Mouse (Mus musculus) neural tube, embryonic 14.5 days (tissue): ENCODE results near the gene Rbm33. TPM values are rescaled to one million over a fixed set of nuclear protein-coding genes. Genes with fewer than 3 reads are reported as not detected.

Experiments
- ATAC-seq: fragments of 200-750 bp; cut with Nextera tagmentation; 2 replicates; pipeline ENCODE4 v1.8.0; 2017; ENCODE audit warnings: low read depth, mild to moderate bottlenecking, moderate TSS enrichment, moderate library complexity
- H3K27ac ChIP-seq: fragments of 300-500 bp; sonication (generic); 2 replicates; pipeline ENCODE4 v1.5.1; 2014; ENCODE audit warnings: low read depth, mild to moderate bottlenecking, control low read depth, low read length, moderate library complexity, mixed read lengths
- H3K27me3 ChIP-seq: fragments of 300-500 bp; sonication (generic); 2 replicates; pipeline ENCODE4 v1.6.1; 2014; ENCODE audit warnings: low read length; ENCODE audit not compliant: control insufficient read depth, insufficient read depth
- H3K36me3 ChIP-seq: fragments of 300-500 bp; sonication (generic); 2 replicates; pipeline ENCODE4 v1.6.1; 2014; ENCODE audit warnings: low read length, mixed read lengths; ENCODE audit not compliant: control insufficient read depth, insufficient read depth
- H3K4me1 ChIP-seq: fragments of 300-500 bp; sonication (generic); 2 replicates; pipeline ENCODE4 v1.6.1; 2014; ENCODE audit warnings: low read length; ENCODE audit not compliant: control insufficient read depth, insufficient read depth
- H3K4me2 ChIP-seq: fragments of 300-500 bp; sonication (generic); 2 replicates; pipeline ENCODE4 v1.6.1; 2014; ENCODE audit warnings: mild to moderate bottlenecking, low read depth, low read length, control low read depth
- H3K4me3 ChIP-seq: fragments of 300-500 bp; sonication (generic); 2 replicates; pipeline ENCODE4 v1.5.1; 2014; ENCODE audit warnings: low read depth, low read length, control low read depth, mixed read lengths
- H3K9ac ChIP-seq: fragments of 300-500 bp; sonication (generic); replicated peaks from 2 replicates; pipeline ENCODE4 v1.6.1; 2014; ENCODE audit warnings: low read depth, mild to moderate bottlenecking, control low read depth, low read length, mixed read lengths
- H3K9me3 ChIP-seq: fragments of 300-500 bp; sonication (generic); 2 replicates; pipeline ENCODE4 v1.6.1; 2016; ENCODE audit warnings: low read length; ENCODE audit not compliant: control insufficient read depth
- WGBS: fragments of 180-500 bp; shearing (Covaris S2); extraction: QIAGEN DNeasy Blood & Tissue Kit; methylation state at CpG from one replicate; pipeline ENCODE4 v1.1.7; 2014; 5-methylcytosine and 5-hydroxymethylcytosine counted together
- polyA plus RNA-seq: library from polyadenylated mRNA; unstranded; fragments of >200 nt; fragmentation: Nextera tagmentation; extraction: Ambion mirVana; gene quantifications from 2 replicates; pipeline ENCODE4 v1.2.1, GENCODE M21; 2014

Gene Rbm33
- polyA plus RNA-seq, result 22.1 and 26.6 TPM in 2 replicates

DNA sequence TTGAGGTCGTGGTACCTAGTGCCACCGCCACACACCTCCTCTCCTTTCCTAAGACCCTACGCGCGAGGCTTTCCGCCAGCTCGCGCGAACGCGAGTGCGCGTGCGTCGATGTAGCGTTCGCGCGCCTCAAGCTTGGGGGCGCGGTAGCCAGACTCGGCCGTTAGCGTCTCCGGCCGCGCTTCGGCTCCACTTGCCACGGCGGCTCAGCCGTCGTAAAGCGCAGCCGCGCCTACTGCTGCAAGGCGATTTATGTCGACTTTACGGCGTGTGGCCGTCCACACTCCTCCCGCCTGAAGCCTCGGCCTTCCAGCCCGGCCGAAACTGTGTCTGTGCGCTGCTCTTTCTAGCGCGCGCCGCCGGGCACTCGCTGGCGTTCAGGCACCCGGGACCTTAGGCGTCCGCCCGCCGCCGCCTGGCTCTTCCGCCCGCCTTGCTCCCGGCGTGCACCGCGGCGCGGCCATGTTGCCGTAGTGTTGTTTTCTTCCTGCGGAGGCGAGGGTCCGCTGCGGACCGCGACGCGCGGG is at the start of gene Rbm33:
Gene Rbm33, plus strand, starts transcription at position 400 of the 524 bp plus-strand sequence.
- Histone ChIP-seq H3K9ac (peak within 1 kb of the TSS; percentile 99), H3K4me3 (peak within 1 kb of the TSS; percentile 96), H3K4me1 (peaks cover 28% of the 10 kb centered on the region), H3K27ac (peak within 1 kb of the TSS; percentile 100), H3K36me3 (no peaks in the 10 kb centered on the region), H3K27me3 (no peaks in the 10 kb centered on the region; the same call in 1 of the 2 replicates), H3K4me2 (peak within 1 kb of the TSS; percentile 80), H3K9me3 (no peaks in the 10 kb centered on the region)
- under 1% methylated on average over 63 of the region's 76 CpGs for WGBS
- peak; percentile 93 for ATAC-seq

DNA sequence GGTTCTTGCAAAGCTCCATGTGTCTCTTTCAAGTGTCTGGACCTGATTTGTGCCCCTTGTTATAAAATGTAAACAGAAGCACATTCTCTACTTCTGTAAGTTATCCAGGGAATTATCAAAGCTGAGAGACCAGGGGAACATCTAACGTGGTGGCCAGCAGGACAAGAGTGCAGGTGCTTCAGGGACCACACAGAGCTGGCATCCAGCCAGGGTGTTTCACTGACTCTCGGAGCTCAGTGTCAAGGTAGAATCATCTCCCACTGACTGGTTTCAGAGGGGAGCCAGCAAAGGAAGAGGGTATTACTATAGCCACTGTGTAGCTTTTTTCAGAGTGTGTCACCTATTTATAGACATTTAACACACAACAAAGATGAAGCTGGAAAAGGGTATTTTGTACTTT is 49.3 kb upstream of the Rbm33 start:
- H3K4me3 ChIP-seq, result no peak overlapping the region
- H3K27me3 ChIP-seq, result no peaks in the 10 kb centered on the region
- H3K4me1 ChIP-seq, result no peaks in the 10 kb centered on the region
- H3K4me2 ChIP-seq, result no peak overlapping the region
- H3K9me3 ChIP-seq, result no peaks in the 10 kb centered on the region
- no peak for ATAC-seq
- no peak overlapping the region for H3K9ac ChIP-seq
- WGBS, result 46% methylated on average over 2 of the region's 2 CpGs
- H3K27ac ChIP-seq, result no peak overlapping the region
- no peaks in the 10 kb centered on the region for H3K36me3 ChIP-seq

- H3K4me2 ChIP-seq, result no peak overlapping the region
- no peak for ATAC-seq
- no peaks in the 10 kb centered on the region for H3K4me1 ChIP-seq
- 63% methylated on average over 6 of the region's 6 CpGs for WGBS
- no peak overlapping the region for H3K9ac ChIP-seq
- no peaks in the 10 kb centered on the region for H3K9me3 ChIP-seq
- H3K27ac ChIP-seq, result no peak overlapping the region
- no peaks in the 10 kb centered on the region for H3K36me3 ChIP-seq
- H3K4me3 ChIP-seq, result no peak overlapping the region
- H3K27me3 ChIP-seq, result no peaks in the 10 kb centered on the region
Observed at GRCm38 (mm10) chr5:28269469-28269991, 47.4 kb upstream of the Rbm33 start.

- Histone ChIP-seq H3K4me1 (no peaks in the 10 kb centered on the region), H3K9ac (no peak overlapping the region), H3K4me3 (no peak overlapping the region), H3K27me3 (no peaks in the 10 kb centered on the region), H3K4me2 (no peak overlapping the region), H3K36me3 (no peaks in the 10 kb centered on the region), H3K9me3 (no peaks in the 10 kb centered on the region), H3K27ac (no peak overlapping the region)
- WGBS, result 86% methylated on average over 2 of the region's 2 CpGs
- no peak for ATAC-seq
Observed at GRCm38 (mm10) chr5:28272836-28273235, 44.1 kb upstream of the Rbm33 start.

GRCm38 (mm10) chr5:28277279-28277678 is 39.6 kb upstream of the Rbm33 start:
- Histone ChIP-seq H3K4me3 (no peak overlapping the region), H3K4me1 (no peaks in the 10 kb centered on the region), H3K27ac (no peak overlapping the region), H3K27me3 (no peaks in the 10 kb centered on the region), H3K9ac (no peak overlapping the region), H3K36me3 (no peaks in the 10 kb centered on the region), H3K9me3 (no peaks in the 10 kb centered on the region), H3K4me2 (no peak overlapping the region)
- ATAC-seq, result no peak
- 69% methylated on average over 2 of the region's 2 CpGs for WGBS

GRCm38 (mm10) chr5:28289111-28289510 is 27.8 kb upstream of the Rbm33 start:
- WGBS, result 64% methylated on average over 3 of the region's 3 CpGs
- Histone ChIP-seq H3K27me3 (no peaks in the 10 kb centered on the region), H3K4me3 (no peak overlapping the region), H3K27ac (no peak overlapping the region), H3K9ac (no peak overlapping the region), H3K4me1 (no peaks in the 10 kb centered on the region), H3K4me2 (no peak overlapping the region), H3K36me3 (no peaks in the 10 kb centered on the region), H3K9me3 (no peaks in the 10 kb centered on the region)
- ATAC-seq, result no peak

GRCm38 (mm10) chr5:28290630-28291029 is 26.3 kb upstream of the Rbm33 start:
- H3K27me3 ChIP-seq, result no peaks in the 10 kb centered on the region
- no peaks in the 10 kb centered on the region for H3K9me3 ChIP-seq
- H3K4me3 ChIP-seq, result no peak overlapping the region
- ATAC-seq, result no peak
- H3K9ac ChIP-seq, result no peak overlapping the region
- H3K4me1 ChIP-seq, result no peaks in the 10 kb centered on the region
- H3K4me2 ChIP-seq, result no peak overlapping the region
- no peaks in the 10 kb centered on the region for H3K36me3 ChIP-seq
- 50% methylated on average over 1 of the region's 1 CpGs for WGBS
- no peak overlapping the region for H3K27ac ChIP-seq

DNA sequence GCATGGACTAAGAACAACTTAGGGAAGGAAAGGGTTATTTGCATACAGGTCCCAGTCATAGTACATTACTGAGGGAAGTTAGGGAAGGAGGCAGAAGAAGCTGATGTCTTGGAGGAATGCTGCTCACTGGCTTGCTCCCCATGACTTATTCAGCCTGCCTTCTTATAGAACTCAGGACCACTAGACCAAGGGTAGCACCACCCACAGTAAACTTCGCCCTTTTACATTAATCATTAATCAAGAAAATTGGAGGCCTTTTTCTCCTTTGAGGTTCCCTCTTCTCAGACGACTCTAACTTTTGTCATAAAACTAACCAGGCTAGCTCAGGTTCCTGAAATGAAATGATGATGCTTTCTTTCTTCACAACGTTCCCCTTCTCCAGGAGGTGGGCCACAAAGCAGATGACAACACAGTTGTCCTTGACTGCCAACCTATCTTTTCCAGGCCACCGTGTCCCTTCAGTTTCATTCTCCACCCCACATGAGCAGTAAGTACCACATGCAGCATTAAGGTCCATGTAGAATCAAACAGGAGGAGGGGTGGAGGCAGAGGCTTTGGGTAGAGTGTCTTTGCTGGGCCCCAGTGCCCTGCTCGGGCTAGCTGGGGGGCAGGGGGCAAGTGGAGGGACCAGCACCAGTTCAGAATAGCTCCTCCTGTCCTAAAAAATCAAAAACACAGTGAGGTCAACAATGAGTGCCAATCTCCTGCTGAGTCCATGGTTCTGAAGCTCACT is 25.6 kb upstream of the Rbm33 start:
- 90% methylated on average over 5 of the region's 5 CpGs for WGBS
- Histone ChIP-seq H3K27ac (no peak overlapping the region), H3K36me3 (no peaks in the 10 kb centered on the region), H3K9me3 (no peaks in the 10 kb centered on the region), H3K27me3 (no peaks in the 10 kb centered on the region), H3K4me3 (no peak overlapping the region), H3K9ac (no peak overlapping the region), H3K4me2 (no peak overlapping the region), H3K4me1 (no peaks in the 10 kb centered on the region)
- ATAC-seq, result no peak

GRCm38 (mm10) chr5:28292281-28292680 is 24.6 kb upstream of the Rbm33 start:
- 19% methylated on average over 3 of the region's 3 CpGs for WGBS
- H3K36me3 ChIP-seq, result no peaks in the 10 kb centered on the region
- no peak for ATAC-seq
- H3K27ac ChIP-seq, result no peak overlapping the region
- no peak overlapping the region for H3K4me2 ChIP-seq
- H3K9ac ChIP-seq, result no peak overlapping the region
- H3K9me3 ChIP-seq, result no peaks in the 10 kb centered on the region
- no peaks in the 10 kb centered on the region for H3K27me3 ChIP-seq
- H3K4me1 ChIP-seq, result no peaks in the 10 kb centered on the region
- no peak overlapping the region for H3K4me3 ChIP-seq
